ENCODE assay signal across 8 mouse cellular contexts in the genomic region with DNA sequence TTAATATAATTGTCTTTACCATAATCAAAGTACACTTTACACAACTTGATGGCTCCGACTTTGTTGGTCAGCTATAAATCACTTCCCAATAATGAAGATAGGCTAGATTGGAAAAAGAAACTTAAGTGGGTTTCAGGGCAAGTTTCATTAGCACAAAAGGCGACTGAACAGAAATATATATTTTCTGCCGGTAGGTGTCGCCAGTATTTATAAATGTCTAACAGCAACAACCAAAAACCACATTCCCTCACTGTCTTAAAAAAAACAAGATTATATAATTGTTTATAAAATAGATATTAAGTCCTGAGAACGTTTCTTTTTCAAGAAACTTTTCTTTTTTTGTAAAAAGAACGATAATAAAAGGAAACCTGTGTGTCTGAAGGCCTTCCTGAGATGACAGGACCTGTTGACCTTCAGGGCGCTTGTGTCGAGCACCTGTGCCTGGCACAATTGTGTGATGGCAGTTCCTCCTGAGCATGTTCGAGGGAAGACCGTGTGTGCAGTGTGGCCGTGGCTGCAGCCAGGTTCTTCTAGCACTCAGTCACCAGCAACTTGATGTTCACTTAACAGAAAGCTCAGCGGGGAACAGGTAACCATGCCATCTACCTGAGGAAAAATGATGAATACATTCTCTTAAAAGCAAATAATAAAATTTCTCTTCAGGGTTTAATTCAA.
DNase-seq lines count a peak whose midpoint lies in the region; ATAC-seq and TF ChIP-seq lines count a peak whose summit lies in the region.

No protein-coding gene starts in this region.

- peak; percentile 80 for DNase-seq in kidney, adult 2 months
- peak; percentile 42 for DNase-seq in urinary bladder, postnatal 25 days (ENCODE audit: low spot score)
- DNase-seq in urinary bladder, postnatal 4 days (ENCODE audit: low spot score in 2 of 2) = no peak
- DNase-seq in cerebellum, postnatal 36 days = peak; percentile 44 to 70
- no peak for DNase-seq in gastrocnemius, postnatal 25 days

- H3K4me3 ChIP-seq in kidney, adult 2 months (ENCODE audit: insufficient read depth, low read depth, low read length) = no peak overlapping the region
- H3K4me3 ChIP-seq in kidney, embryonic 15.5 days (replicated peaks) = no peak overlapping the region
- H3K4me3 ChIP-seq in limb, embryonic 13.5 days = peak overlapping the region; percentile 71

- TF ChIP-seq CTCF in kidney, adult 2 months (conservative IDR thresholded peaks at IDR 0.05; ENCODE audit: insufficient read depth, insufficient read length, low read depth, low read length) = no peak

- WGBS in kidney, adult 2 months = 27% methylated on average over 12 of the region's 12 CpGs
- 33% methylated on average over 12 of the region's 12 CpGs for WGBS in kidney, embryonic 15.5 days
- 31% methylated on average over 12 of the region's 12 CpGs for WGBS in limb, embryonic 13.5 days

- peaks cover 33% of the 10 kb centered on the region for H3K4me1 ChIP-seq in kidney, adult 2 months (ENCODE audit: control insufficient read depth, insufficient read depth, low read length)
- H3K4me1 ChIP-seq in kidney, embryonic 15.5 days = peaks cover 25% of the 10 kb centered on the region
- peaks cover 41% of the 10 kb centered on the region for H3K4me1 ChIP-seq in limb, embryonic 13.5 days

- no peak overlapping the region for H3K4me2 ChIP-seq in kidney, embryonic 15.5 days
- peak overlapping the region; percentile 96 for H3K4me2 ChIP-seq in limb, embryonic 13.5 days (replicated peaks)

- H3K9ac ChIP-seq in kidney, embryonic 15.5 days = no peak overlapping the region
- H3K9ac ChIP-seq in limb, embryonic 13.5 days = no peak overlapping the region

- no peaks in the 10 kb centered on the region; the same call in 1 of the 2 replicates for H3K36me3 ChIP-seq in kidney, adult 2 months (ENCODE audit: control insufficient read depth, insufficient read depth, low read length)
- no peaks in the 10 kb centered on the region for H3K36me3 ChIP-seq in kidney, embryonic 15.5 days
- H3K36me3 ChIP-seq in limb, embryonic 13.5 days = no peaks in the 10 kb centered on the region

- ATAC-seq in kidney, embryonic 15.5 days (replicated peaks; ENCODE audit: low FRiP score) = no peak
- no peak for ATAC-seq in limb, embryonic 13.5 days (ENCODE audit: low FRiP score, low read depth)
- ATAC-seq in frontal cortex, adult (ENCODE audit: low TSS enrichment) = no peak

- TF ChIP-seq POLR2A in kidney, adult 2 months (IDR thresholded peaks at IDR 0.05; ENCODE audit: low read depth, low read length) = no peak

- no peak overlapping the region for H3K27ac ChIP-seq in kidney, adult 2 months (ENCODE audit: insufficient read depth, low read depth, low read length)
- H3K27ac ChIP-seq in kidney, embryonic 15.5 days = no peak overlapping the region
- H3K27ac ChIP-seq in limb, embryonic 13.5 days = no peak overlapping the region

- no peaks in the 10 kb centered on the region for H3K27me3 ChIP-seq in kidney, adult 2 months (replicated peaks; ENCODE audit: control insufficient read depth, insufficient read depth, low read length)
- peaks cover 19% of the 10 kb centered on the region for H3K27me3 ChIP-seq in kidney, embryonic 15.5 days
- H3K27me3 ChIP-seq in limb, embryonic 13.5 days = peaks cover 5% of the 10 kb centered on the region; the same call in 1 of the 2 replicates

- no peaks in the 10 kb centered on the region for H3K9me3 ChIP-seq in kidney, embryonic 15.5 days (replicated peaks)
- H3K9me3 ChIP-seq in limb, embryonic 13.5 days = no peaks in the 10 kb centered on the region

Comparison
In these comparisons a context has a peak if more than half of its experiments do, and no peak if none do; other contexts are left out.
1. DNase-seq: peak in kidney, adult 2 months (single experiment), urinary bladder, postnatal 25 days (single experiment) and cerebellum, postnatal 36 days (2 of 2); none in urinary bladder, postnatal 4 days (0 of 2) and gastrocnemius, postnatal 25 days (single experiment).